Mouse (Mus musculus) right cerebral cortex, postnatal 25 days (tissue): ENCODE measurements around the gene Fbxl16.

Experiments
- DNase-seq: peaks from one replicate; pipeline ENCODE4 v3.0.0; 2022

Fbxl16 gene

GRCm38 (mm10) chr17:25829558-25830017 lies 20.7 kb downstream of the Fbxl16 start:
- no peak for DNase-seq

DNA sequence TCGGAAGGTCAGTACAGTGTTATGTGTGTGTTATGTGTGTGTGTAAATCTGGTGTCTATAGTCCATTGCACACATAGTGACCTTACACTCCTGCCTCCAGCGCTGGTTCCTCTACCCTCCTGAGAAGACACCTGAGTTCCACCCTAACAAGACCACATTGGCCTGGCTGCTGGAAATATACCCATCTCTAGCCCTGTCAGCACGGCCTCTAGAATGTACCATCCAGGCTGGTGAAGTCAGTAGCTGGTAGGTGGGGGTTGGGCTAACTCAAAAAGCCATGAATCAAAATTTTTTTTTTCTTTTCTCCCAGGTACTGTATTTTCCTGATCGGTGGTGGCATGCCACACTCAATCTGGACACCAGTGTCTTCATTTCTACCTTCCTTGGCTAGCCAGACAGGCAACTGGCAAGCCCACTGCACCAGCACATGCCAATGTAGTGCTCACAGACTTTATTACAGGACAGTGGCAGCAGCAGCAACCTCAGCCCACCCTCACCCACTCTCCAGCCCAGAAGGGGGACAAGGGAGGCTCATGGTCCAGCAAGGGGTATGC lies 21.4 kb downstream of the Fbxl16 start:
- DNase-seq: no peak

DNA sequence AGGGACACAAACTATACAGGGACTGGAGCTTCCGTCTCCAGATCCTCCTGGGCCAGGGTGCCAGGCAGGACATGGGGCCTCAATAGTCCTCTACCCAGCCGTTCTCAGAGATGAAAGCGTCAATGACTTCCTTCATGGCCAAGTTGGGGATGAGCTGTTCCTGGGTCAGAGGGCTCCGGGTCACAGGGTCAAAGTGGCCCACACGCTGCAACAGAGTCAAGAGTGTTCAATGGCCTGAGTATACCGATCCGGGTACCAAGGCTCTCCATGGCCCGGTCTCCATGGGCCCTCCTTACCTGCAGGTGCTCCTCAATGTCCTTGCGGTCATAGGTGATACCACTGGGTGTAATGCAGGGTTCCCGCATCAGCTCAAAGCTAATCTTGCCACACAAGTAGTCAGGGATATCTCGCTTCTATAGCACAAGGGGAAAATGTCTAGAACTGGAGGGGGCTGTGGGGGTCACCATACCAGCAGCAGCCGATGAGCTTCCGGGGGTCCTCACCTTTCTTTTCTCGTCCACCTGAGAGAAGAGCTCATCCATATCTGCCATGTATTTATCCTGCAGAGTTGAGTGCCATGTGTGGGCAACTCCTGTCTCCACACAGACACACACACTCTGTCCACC lies 22.0 kb downstream of the Fbxl16 start:
- no peak for DNase-seq

DNA sequence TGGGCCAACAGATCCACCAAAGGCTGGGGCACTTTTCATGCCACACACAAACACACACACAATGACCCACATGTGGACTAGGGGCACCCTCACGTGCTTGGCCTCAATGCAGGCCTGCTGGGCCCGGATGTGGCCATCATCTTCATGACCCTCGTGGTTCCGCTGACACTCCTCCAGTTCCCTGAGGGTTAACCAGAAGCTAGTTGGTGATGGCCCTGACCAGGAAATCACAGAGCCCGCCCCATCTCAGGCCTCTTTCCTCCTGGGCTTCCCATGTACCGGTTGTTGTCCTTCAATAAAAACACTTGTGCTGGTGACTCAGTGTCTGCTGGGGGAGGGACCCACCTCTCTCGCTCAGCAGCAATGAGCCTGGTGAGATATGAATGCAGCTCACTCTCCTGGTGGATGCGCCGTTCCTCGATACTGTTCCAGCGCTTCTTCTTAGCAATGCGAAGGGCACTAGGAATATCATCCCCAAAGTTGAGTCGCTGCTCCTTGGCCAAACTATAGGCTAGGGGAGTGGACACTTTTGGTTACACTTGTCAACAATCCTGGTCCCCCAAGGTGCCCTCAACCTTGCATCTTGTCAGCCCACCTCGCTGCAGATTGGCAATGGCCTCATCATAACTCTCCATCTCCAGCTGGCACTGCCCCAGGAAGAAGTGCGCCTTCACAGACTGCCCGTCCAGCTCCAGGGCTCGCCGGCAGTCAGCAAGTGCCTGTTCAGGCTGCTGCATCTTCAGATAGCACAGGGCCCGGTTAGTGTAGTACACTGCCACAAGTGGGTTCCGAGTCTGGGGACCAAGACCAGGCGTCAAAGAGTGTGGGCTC lies 22.8 kb downstream of the Fbxl16 start:
- no peak for DNase-seq

- peak; percentile 98 for DNase-seq
Observed at GRCm38 (mm10) chr17:25832436-25833290, 23.8 kb downstream of the Fbxl16 start.

DNA sequence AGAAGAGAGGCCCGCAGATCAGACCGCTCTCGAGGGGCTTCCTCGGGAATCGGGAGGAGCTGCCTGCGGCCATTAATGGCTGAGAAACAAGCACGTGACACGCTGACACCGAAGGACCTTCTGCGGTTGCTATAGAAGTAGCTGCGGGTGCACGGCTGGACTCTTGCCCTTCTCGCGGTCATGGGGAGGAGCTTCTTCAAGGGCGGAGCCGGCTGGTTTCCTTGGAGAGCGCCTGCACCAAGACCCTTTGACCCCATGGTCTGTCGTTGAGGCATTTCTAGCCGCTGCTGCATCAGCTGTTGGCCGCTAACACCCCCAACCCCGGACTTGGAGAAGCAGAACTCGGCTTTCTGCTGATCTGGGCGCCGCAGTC lies 24.4 kb downstream of the Fbxl16 start, which contains the start of gene Stub1:
Gene Stub1, minus strand, starts transcription at position 114 of the 373 bp plus-strand sequence.
- no peak for DNase-seq

DNA sequence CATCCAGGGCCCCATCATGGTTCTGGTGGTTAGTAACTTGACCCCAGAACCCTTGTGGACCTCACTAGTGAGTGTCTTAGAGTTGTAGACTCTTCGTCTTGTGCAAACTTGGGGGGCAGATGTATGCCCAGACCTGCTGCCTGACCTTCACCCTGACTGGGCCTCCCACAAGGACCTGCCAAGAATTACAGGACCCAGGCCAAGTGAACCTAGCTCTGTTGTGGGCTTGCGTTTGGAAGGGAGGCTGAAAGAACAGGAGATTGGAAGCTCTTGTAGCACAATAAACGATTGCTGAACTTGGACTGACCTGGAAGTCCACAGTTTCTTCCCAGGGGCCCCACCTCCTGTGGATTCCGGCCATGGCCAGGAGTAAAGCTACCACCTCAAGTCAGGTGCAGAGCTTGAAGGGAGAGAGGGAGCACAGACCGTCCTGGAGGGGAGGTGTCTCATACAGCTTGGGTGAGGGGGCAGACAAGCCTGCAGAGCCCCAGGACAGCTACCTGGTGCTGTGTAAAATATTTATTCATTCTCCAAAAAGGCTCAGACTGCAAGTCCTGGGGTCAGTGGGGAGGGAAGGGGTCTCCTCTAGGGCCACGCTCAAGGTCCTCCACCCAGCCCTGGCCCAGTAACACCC lies 25.2 kb downstream of the Fbxl16 start:
- DNase-seq: no peak

- DNase-seq: no peak
Observed at GRCm38 (mm10) chr17:25834595-25835222, 25.8 kb downstream of the Fbxl16 start.

GRCm38 (mm10) chr17:25835301-25835700 lies 26.4 kb downstream of the Fbxl16 start:
- DNase-seq: no peak

DNA sequence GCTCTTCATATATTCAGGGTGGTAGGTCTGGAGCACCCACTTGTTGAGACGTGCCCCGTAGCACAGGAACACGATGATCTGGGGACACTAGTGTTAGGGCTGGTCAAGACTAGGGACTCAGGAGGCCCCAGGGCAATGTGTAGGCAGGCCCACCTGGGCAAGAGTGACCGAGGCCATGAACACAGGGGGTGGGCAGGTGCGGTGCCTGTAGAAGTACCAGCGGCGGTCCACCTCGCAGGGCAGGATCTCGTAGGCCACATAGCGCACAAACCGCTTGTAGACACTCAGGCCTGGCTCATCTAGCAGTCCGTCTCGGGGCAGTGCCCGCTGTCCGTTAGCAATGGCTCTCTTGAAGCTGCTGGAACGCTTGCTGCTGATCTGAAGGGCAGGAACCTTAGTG lies 26.9 kb downstream of the Fbxl16 start:
- no peak for DNase-seq

- DNase-seq: no peak
Observed at GRCm38 (mm10) chr17:25836397-25837075, 27.7 kb downstream of the Fbxl16 start.

- DNase-seq: peak; percentile 87
Observed at GRCm38 (mm10) chr17:25837076-25837410, 28.2 kb downstream of the Fbxl16 start, which contains the start of gene Rhbdl1. Rhbdl1 (minus strand) TSS chr17:25837295.

- DNase-seq: no peak
Observed at GRCm38 (mm10) chr17:25837533-25837932, 28.6 kb downstream of the Fbxl16 start.

GRCm38 (mm10) chr17:25838904-25839303 lies 30.0 kb downstream of the Fbxl16 start:
- DNase-seq: no peak

DNA sequence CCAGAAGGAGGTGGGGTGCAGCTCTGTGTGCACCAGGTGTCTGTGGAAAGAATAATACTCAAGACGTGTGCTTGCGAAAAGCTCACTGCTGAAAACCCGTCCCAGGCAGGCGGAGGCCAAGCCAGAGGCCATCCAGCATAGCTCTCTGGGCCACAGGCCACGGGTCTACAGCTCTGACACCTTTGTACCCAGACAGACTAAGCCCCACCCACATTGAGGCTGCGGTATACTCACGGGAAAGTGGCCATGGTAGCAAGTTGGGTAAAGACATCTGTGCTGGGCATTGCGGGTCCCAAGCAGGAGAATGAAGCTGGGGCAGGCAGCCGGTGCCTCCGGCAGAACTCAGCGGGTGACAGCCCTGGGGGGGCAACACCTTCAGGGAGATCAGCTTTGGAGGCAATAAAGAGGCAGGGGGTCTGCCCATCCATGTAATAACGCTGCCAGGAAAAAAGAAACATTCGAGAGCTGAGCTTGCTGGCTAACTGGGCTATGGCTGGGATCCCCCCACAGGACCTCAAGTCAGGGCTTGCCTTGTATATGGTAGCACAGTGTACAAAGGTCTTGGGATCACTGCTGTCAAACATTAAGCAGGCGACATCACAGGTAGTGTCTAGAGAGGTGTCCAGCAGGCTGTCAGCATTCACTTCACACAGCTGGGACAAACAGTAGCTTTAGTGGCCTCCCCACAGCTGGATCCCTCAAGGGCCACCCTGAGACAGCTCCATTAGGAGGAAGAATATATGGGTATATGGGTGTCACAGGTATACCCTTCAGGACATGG lies 30.8 kb downstream of the Fbxl16 start:
- DNase-seq: no peak

- no peak for DNase-seq
Observed at GRCm38 (mm10) chr17:25840519-25840918, 31.6 kb downstream of the Fbxl16 start.

DNA sequence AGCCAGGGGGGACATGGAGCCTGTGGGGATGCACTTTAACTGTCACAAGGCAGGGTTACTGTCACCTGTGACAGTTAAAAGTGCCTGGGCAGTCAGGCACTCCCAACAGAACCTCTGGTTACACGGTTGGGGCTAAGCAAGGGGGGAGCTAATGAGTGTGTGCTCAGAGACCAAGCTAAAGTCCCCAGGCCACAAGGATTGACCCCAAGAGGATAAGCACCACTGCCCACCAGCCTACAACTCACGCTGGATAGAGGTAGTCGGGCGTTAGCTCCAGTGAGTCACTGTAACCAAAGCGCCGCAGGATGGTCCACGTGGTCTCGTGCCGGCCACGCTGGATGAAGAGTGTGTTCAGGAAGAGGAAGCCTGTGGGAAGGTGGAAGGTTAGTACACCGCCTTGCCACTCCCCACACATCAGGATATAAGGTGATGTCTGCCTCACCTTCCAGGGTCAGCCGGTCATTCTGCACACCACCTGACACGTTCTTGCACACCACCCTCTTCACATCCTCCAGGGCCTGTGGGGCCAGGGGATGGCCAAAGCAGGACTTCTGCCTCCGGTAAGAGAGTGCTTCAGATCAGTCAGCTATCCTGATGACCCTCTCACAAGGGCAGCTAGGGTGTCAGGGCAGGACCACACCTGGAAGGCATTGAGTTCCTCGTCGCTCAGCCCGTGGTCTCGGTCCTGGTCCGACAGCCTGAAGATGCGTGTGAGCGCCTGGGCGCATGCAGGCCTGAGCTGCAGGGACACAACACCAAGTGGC lies 32.4 kb downstream of the Fbxl16 start, which contains the start of gene Gm20683:
Gene Gm20683, minus strand, starts transcription at position 647 of the 764 bp plus-strand sequence.
- no peak for DNase-seq

DNA sequence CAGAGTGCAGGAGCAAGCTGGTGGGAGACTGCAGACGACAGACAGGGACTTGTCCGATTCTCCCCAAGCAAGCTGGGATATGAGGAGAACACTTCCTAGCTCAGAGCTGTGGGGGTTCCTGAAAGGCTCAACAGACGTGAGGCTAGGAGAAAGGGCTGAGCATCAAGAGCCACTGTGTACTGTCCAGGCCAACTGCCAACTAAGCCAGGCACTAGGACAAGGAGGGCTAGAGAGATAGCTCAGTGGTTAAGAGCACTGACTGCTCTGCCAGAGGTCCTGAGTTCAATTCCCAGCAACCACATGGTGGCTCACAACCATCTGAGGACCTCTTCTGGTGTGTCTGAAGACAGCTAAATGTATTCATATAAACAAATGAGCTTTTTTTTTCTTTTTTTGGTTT lies 33.6 kb downstream of the Fbxl16 start:
- DNase-seq: no peak

DNA sequence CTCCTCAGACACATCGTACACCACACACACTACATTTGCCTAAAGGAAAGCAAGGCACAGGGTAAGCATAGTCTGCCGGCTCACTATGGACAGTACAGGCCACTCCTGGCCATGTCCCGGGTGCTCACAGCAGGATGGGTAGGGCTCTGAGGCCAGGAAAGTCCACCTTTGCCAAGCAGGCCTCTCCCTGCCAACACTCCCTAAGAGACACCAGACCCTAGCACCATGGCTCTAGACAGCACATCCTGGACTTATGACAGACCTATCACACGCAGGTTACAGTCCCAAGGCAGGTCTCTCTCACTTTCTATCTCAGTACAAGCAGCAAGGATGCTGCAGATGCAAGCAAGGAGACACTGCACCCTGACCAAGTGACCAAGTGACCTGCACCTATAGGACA lies 34.2 kb downstream of the Fbxl16 start:
- DNase-seq: no peak
